Mouse (Mus musculus) hindbrain, embryonic 14.5 days (tissue): Measurements from ENCODE around the gene Rps28. TPM values are rescaled to one million over a fixed set of nuclear protein-coding genes. Genes with fewer than 3 reads are reported as not detected.
A peak's percentile ranks its signal among the peaks of the same experiment; 100 is the strongest.
"Not testable (repeated sequence)": the region's sequence is repeated elsewhere in the genome, so short reads cannot be mapped to it uniquely, and the experiment has no call there.

Experiments
- ATAC-seq: fragments of 200-750 bp; cut with Nextera tagmentation; 2 replicates; pipeline ENCODE4 v1.8.0; 2017; ENCODE audit warnings: moderate number of reproducible peaks, mild to moderate bottlenecking, moderate TSS enrichment, moderate library complexity; ENCODE audit not compliant: low FRiP score
- DNase-seq: peaks from one replicate; pipeline ENCODE4 v3.0.0-alpha.2; 2015; ENCODE audit warnings: low spot score
- H3K27ac ChIP-seq: fragments of 300-500 bp; sonication (generic); 2 replicates; pipeline ENCODE4 v1.5.1; 2014; ENCODE audit warnings: mild to moderate bottlenecking, moderate library complexity
- H3K27me3 ChIP-seq: fragments of 300-500 bp; sonication (generic); 2 replicates; pipeline ENCODE4 v1.6.1; 2014; ENCODE audit warnings: mild to moderate bottlenecking, low read length, mixed read lengths; ENCODE audit not compliant: control insufficient read depth, insufficient read depth
- H3K36me3 ChIP-seq: fragments of 300-500 bp; sonication (generic); replicated peaks from 2 replicates; pipeline ENCODE4 v1.6.1; 2014; ENCODE audit not compliant: control insufficient read depth, insufficient read depth
- H3K4me1 ChIP-seq: fragments of 300-500 bp; sonication (generic); replicated peaks from 2 replicates; pipeline ENCODE4 v1.6.1; 2014; ENCODE audit warnings: antibody characterized with exemption, low read length, mixed read lengths; ENCODE audit not compliant: control insufficient read depth, insufficient read depth
- H3K4me2 ChIP-seq: fragments of 300-500 bp; sonication (generic); replicated peaks from 2 replicates; pipeline ENCODE4 v1.6.1; 2014; ENCODE audit warnings: mild to moderate bottlenecking, moderate library complexity
- H3K4me3 ChIP-seq: fragments of 300-500 bp; sonication (generic); replicated peaks from 2 replicates; pipeline ENCODE4 v1.5.1; 2014; ENCODE audit warnings: mild to moderate bottlenecking, low read length
- H3K9ac ChIP-seq: fragments of 300-500 bp; sonication (generic); 2 replicates; pipeline ENCODE4 v1.6.1; 2014
- H3K9me3 ChIP-seq: fragments of 300-500 bp; sonication (generic); 2 replicates; pipeline ENCODE4 v1.6.1; 2016; ENCODE audit warnings: low read length; ENCODE audit not compliant: control insufficient read depth
- WGBS: fragments of 180-500 bp; shearing (Covaris S2); extraction: QIAGEN DNeasy Blood & Tissue Kit; methylation state at CpG from one replicate; pipeline ENCODE4 v1.1.7; 2014; 5-methylcytosine and 5-hydroxymethylcytosine counted together
- polyA plus RNA-seq: library from polyadenylated mRNA; unstranded; fragments of >200 nt; fragmentation: Nextera tagmentation; extraction: Ambion mirVana; gene quantifications from 2 replicates; pipeline ENCODE4 v1.2.1, GENCODE M21; 2014

The Rps28 gene
- polyA plus RNA-seq, 1 experiment from 2014 or later: 749 TPM

DNA sequence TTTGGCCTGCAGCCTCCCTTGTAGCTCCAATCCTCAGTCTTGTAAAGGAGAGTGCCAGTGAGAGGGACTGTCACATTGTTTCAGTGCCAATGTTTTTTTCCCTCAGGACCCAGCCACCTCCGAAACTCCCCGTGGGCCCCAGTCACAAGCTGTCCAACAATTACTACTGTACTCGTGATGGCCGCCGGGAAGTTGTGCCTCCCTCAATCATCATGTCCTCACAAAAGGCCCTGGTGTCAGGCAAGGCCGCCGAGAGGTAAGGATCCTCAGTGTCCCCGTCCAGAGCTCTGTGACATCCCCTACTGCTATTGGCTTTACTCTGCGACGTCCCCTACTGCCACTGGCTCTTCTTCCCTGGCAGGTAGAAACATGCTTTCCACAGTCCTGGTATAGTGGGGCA lies 5.2 kb upstream of the Rps28 start:
- no peaks in the 10 kb centered on the region for H3K9me3 ChIP-seq
- H3K4me1 ChIP-seq: peaks cover 9% of the 10 kb centered on the region
- WGBS: 92% methylated on average over 10 of the region's 10 CpGs
- H3K9ac ChIP-seq: no peak overlapping the region
- no peak for DNase-seq
- no peak overlapping the region for H3K4me3 ChIP-seq
- H3K27me3 ChIP-seq: no peaks in the 10 kb centered on the region
- peaks cover 65% of the 10 kb centered on the region for H3K36me3 ChIP-seq
- no peak overlapping the region for H3K27ac ChIP-seq
- no peak overlapping the region for H3K4me2 ChIP-seq
- no peak for ATAC-seq

DNA sequence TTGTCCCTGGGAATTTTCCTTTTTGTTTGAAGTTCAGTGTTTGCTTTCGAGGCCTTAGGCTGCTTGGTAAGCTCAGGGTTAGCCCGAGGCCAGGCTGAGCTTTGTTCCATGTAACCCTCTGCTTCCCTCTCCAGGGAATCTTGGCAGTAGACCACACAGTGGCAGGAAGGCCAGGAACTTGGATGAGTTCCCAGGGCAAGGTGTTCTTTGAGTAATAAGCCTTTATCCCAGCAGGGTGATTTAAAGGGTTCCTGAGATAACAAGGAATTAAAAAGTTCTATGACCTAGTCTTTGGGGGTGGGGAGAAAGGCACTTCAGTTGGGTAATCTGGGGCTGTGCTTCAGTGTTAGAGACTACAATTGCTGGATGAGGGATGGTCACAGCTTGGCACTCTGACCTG lies 4.5 kb upstream of the Rps28 start:
- Histone ChIP-seq H3K27me3 (no peaks in the 10 kb centered on the region), H3K9ac (no peak overlapping the region), H3K4me3 (no peak overlapping the region), H3K4me1 (peaks cover 9% of the 10 kb centered on the region), H3K4me2 (no peak overlapping the region), H3K27ac (no peak overlapping the region), H3K36me3 (peaks cover 59% of the 10 kb centered on the region), H3K9me3 (no peaks in the 10 kb centered on the region)
- DNase-seq: no peak
- WGBS: 75% methylated on average over 2 of the region's 2 CpGs
- ATAC-seq: no peak

DNA sequence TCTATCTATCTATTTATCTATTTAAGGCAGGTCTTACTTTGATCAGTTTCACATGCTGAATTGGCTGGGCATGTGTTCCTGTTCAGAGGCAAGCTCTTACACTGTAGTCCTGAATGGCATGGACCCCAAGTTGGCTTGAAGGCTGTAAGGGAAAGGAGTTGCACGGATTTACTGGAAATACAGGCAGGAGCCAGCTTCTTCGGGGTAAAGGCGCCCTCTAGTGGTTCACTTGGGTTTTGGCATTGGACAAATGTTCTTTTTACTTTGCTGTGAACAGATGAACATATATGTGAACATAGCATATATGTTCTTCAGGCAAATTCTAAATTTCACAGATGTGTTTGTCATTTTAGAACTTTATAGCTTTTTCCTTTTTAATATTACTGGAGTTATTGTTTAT lies 2.5 kb upstream of the Rps28 start:
- peak; percentile 87 for DNase-seq
- 2% methylated on average over 3 of the region's 3 CpGs for WGBS

DNA sequence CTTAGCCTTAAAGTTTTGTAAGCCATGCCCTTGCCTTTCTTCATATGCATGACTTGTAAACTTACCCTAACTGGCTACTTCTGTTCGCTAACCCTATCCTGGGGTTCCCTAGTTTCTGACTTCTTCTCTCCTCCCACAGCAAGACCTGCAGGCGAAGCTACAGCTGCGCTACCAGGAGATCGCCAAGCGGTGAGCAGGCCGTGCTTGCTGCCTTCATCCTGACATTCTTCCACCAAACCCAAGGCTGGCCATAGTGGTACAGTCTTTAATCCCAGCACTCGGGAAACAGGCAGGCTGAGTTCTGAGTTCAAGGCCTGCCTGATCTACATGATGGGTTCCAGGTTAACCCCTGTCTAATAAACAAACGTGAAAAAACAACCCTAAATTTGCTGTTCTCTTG lies 1.1 kb upstream of the Rps28 start:
- H3K27me3 ChIP-seq: no peaks in the 10 kb centered on the region
- ATAC-seq (no peak), DNase-seq (no peak)
- peak overlapping the region; percentile 83 for H3K9ac ChIP-seq
- H3K4me1 ChIP-seq: peaks cover 23% of the 10 kb centered on the region
- H3K4me2 ChIP-seq: peak overlapping the region; percentile 70
- no peak overlapping the region for H3K27ac ChIP-seq
- H3K4me3 ChIP-seq: peak overlapping the region; percentile 68
- H3K9me3 ChIP-seq: no peaks in the 10 kb centered on the region
- 88% methylated on average over 8 of the region's 8 CpGs for WGBS
- peaks cover 53% of the 10 kb centered on the region for H3K36me3 ChIP-seq

More for the DNA sequence above, 2.5 kb upstream of the Rps28 start:
- H3K27ac ChIP-seq: no peak overlapping the region
- peaks cover 23% of the 10 kb centered on the region for H3K4me1 ChIP-seq
- H3K9ac ChIP-seq: no peak overlapping the region
- H3K36me3 ChIP-seq: peaks cover 51% of the 10 kb centered on the region
- ATAC-seq: no peak
- H3K27me3 ChIP-seq: no peaks in the 10 kb centered on the region
- no peak overlapping the region for H3K4me2 ChIP-seq
- H3K4me3 ChIP-seq: no peak overlapping the region
- H3K9me3 ChIP-seq: no peaks in the 10 kb centered on the region

DNA sequence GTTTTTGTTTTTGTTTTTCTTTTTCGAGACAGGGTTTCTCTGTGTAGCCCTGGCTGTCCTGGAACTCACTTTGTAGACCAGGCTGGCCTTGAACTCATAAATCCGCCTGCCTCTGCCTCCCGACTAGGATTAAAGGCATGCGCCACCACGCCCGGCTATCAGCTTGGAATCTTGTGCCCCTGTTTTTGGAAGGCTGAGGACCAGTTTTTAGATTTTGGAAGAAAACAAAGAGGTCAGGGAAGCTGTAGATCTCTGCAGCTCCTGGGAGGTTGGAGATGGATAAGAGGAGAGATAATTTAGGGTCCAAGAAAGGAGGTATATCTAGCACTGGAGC lies 602 bp upstream of the Rps28 start:
- Histone ChIP-seq H3K4me3 (peak overlapping the region; percentile 68), H3K27ac (peak overlapping the region; percentile 86), H3K36me3 (peaks cover 53% of the 10 kb centered on the region), H3K4me2 (peak overlapping the region; percentile 70), H3K9ac (peak overlapping the region; percentile 83), H3K4me1 (peaks cover 23% of the 10 kb centered on the region)
- not testable (repeated sequence) for H3K9me3 ChIP-seq, ATAC-seq, H3K27me3 ChIP-seq, DNase-seq
- WGBS: 10% methylated on average over 6 of the region's 6 CpGs

DNA sequence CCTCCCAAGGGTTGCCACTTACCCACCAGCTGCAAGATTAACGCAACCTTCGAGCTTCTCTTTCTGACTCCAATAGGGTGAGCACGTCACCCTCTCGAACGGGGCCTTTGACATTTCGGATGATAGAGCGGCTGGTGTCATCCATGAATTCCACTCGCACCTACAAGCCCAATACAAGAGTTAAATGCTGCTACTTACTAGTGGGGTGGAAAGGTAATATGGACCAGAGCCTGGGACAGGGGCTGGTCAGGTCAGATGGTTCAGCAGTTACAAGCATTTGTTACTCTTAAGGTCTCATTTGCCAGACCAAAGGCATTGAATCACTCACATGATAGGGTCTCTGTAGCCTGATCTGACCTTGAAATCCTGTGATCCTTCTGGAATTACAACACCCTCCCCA lies 1.2 kb downstream of the Rps28 start:
- WGBS: 83% methylated on average over 8 of the region's 8 CpGs
- H3K4me1 ChIP-seq: peaks cover 29% of the 10 kb centered on the region
- H3K4me3 ChIP-seq: peak overlapping the region; percentile 68
- peak overlapping the region; percentile 75 for H3K4me2 ChIP-seq
- DNase-seq, H3K9me3 ChIP-seq, H3K27me3 ChIP-seq, H3K27ac ChIP-seq, ATAC-seq: not testable (repeated sequence)
- peak overlapping the region; percentile 83 for H3K9ac ChIP-seq
- H3K36me3 ChIP-seq: peaks cover 49% of the 10 kb centered on the region

DNA sequence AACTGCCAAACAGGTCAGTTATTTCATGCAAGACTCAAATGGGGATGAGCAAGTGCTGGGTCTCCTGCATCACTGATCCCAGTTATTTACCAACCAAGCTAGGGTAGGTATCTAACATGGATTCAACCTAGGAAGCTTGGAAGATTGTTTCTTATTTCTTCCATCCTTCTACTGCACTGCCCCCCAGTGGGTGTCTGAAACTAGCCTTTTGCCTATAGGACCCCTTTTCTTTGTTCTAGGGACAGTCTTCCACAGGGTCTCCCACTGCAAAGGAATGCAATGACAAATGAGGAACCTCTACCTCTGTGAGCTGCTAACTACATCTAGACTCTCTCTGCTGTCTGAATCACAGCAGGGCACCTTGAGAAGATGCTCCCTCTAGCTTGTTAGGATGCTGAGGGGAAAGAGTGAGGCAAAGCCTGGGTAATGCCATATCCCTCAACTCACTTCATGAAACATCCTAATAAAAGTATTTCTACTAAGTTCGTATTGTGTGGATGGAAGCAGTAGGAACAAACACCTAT lies 1.9 kb downstream of the Rps28 start:
- WGBS: 81% methylated on average over 1 of the region's 1 CpGs
- no peaks in the 10 kb centered on the region for H3K27me3 ChIP-seq
- H3K9me3 ChIP-seq: no peaks in the 10 kb centered on the region
- no peak overlapping the region for H3K27ac ChIP-seq
- DNase-seq (no peak), ATAC-seq (no peak)
- H3K4me2 ChIP-seq: peak overlapping the region; percentile 75
- peak overlapping the region; percentile 83; the same call in 1 of the 2 replicates for H3K9ac ChIP-seq
- H3K4me3 ChIP-seq: no peak overlapping the region
- peaks cover 33% of the 10 kb centered on the region for H3K4me1 ChIP-seq
- H3K36me3 ChIP-seq: peaks cover 44% of the 10 kb centered on the region

DNA sequence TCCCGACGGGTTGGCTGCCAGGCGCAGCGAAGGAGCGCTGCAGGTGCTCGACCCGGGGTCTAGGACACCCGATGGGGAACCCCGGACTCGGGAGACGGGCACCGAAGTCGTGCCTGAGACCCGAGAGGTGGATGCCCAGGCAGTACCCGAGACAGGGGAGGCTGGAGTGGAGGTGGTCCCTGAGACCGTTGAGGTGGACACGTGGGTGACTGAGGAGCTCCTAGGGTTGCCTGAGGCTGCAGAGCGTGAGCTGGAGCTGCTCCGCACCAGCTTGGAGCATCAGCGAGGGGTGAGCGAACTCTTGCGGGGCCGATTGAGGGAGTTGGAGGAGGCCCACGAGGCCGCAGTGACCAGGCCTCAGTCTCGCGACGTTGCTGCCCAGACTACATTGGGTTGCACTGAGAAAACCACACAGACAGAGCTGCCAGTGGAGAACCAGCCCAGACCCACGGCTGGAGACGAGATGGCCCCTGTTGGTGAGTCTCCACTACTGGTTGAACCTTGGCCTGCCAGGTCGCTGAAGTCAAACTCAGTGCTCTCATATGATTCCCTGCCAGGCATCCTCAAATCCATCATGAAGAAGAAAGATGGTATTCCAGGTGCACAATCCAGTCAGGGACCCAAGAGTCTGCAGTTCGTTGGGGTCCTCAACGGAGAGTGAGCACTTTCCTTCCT lies 6.3 kb downstream of the Rps28 start:
- Histone ChIP-seq H3K27ac (peak overlapping the region; percentile 86), H3K9me3 (no peaks in the 10 kb centered on the region), H3K4me1 (peaks cover 17% of the 10 kb centered on the region), H3K4me3 (peak overlapping the region; percentile 56), H3K4me2 (peak overlapping the region; percentile 96), H3K27me3 (no peaks in the 10 kb centered on the region), H3K9ac (peak overlapping the region; percentile 85), H3K36me3 (peaks cover 44% of the 10 kb centered on the region)
- WGBS: 15% methylated on average over 33 of the region's 33 CpGs
- DNase-seq (peak; percentile 28), ATAC-seq (peak; percentile 54; the same call in 1 of the 2 replicates)

DNA sequence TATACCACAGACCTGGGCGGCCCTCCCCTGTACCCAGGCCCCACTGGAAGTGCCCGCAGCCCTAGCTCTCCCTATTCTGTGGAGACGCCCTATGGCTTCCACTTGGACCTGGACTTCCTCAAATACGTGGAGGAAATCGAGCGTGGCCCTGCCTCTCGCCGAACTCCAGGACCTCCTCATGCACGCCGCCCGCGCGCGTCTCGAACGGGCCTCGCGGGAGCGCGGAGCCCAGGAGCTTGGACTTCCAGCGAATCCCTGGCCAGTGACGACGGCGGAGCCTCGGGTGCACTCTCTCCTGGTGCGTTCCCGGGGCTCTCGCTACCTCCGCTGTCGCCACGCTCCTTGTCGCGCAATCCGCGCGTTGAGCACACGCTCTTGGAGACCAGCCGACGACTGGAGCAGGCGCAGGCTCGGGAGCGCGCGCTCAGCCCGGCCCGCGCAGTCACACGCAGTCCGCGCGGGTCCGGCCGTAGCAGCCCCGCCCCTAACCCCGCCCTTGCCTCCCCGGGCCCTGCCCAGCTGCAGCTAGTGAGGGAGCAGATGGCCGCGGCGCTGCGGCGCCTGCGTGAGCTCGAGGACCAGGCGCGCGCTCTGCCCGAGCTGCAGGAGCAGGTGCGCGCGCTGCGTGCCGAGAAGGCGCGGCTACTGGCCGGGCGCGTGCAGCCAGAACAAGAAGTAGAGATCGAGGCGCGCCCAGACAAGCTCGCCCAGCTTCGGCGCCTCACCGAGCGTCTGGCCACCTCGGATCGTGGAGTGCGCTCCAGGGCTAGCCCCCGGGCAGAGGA lies 7.0 kb downstream of the Rps28 start:
- peak overlapping the region; percentile 56 for H3K4me3 ChIP-seq
- H3K9me3 ChIP-seq: no peaks in the 10 kb centered on the region
- peak overlapping the region; percentile 85 for H3K9ac ChIP-seq
- DNase-seq: peak; percentile 94
- peak overlapping the region; percentile 86 for H3K27ac ChIP-seq
- WGBS: 1% methylated on average over 87 of the region's 89 CpGs
- no peaks in the 10 kb centered on the region for H3K27me3 ChIP-seq
- ATAC-seq: peak; percentile 97
- peak overlapping the region; percentile 96 for H3K4me2 ChIP-seq
- peaks cover 12% of the 10 kb centered on the region for H3K4me1 ChIP-seq
- peaks cover 38% of the 10 kb centered on the region for H3K36me3 ChIP-seq
